Mouse (Mus musculus): ENCODE results near the gene Ccdc137. TPM values are rescaled to one million over a fixed set of nuclear protein-coding genes. Genes with fewer than 3 reads are reported as not detected.

Gene Ccdc137
- polyA plus RNA-seq (2014; fragmentation: Illumina TruSeq; extraction: RNeasy Lipid Tissue Mini Kit (QIAGEN cat#74804); ENCODE audit: low read depth, low replicate concordance): 13.4 TPM

DNA sequence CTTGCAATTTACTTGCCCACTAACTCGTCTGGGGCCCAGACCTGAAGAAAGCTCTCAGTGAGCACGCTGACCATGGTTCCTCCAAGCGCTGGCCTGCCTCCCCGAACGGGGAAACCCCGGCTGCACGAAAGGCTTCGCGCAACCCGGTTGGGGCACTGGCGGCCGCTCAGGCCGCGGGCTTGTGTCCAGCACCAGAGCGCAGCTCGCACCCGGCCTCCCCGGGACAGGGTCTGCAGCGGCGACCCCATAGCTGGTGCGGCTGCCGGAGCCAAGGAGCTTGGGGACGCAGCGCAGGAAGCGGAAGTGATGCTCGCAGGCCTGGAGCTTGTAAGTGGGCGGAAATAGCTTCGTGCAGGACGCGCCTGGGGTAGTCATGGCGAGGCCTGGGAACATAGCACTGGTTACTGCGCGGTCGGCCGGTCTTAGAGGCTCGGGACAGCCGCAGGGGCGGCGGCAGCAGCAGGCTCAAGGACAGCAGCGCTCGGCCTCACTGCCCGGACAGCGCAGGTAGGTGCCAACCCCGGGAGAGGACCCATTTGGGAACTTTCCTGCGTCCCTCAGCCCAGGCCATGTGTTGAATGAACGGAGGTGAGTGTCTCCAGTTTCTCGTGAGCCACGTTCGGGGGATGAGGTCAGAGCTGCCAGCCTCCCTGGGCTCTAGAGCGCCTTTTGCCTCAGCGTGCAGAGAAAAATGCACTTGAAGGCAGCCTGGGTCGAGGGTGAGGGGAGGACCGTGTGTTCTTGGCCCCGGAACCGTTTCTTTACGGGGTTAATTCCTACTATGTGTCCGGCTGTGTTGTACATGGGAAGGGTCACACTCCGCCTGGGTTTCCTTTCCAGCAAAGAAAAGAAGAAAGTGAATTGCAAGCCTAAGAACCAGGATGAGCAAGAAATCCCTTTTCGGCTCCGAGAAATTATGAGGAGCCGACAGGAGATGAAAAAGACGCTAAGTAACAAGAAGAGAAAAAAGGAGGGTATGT, at the start of gene Ccdc137, which contains the start of gene Oxld1:
TSS of gene Ccdc137 (plus strand) at position 344 of the 980 bp plus-strand sequence.
TSS of gene Oxld1 (minus strand) at position 297 of the 980 bp plus-strand sequence.

GRCm38 (mm10) chr11:120437152-120437856, 20.6 kb upstream of the Ccdc137 start, which contains the start of gene Nploc4:
Gene Nploc4 (minus strand): TSS chr11:120437708.

DNA sequence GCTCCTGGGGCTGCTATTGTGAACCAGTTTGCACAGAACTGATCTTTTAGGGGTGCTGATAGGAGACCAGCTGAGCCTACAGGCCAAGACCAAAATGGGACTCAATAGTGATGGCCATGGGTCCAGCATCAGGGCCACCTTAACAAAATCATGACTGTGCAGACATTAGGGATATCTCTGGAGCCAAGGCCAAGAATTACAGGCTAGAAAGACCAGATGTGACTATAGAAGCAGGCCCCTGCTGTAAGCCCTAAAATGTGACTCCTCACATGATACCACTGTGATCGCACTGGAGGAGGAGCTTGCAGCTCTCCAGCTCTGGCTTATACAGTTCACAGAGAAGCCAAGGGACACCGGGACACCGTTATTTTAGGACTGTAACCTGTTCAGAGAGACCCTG, 15.6 kb upstream of the Ccdc137 start, which contains the start of gene Tspan10:
TSS of gene Tspan10 (plus strand) at position 301 of the 400 bp plus-strand sequence.

DNA sequence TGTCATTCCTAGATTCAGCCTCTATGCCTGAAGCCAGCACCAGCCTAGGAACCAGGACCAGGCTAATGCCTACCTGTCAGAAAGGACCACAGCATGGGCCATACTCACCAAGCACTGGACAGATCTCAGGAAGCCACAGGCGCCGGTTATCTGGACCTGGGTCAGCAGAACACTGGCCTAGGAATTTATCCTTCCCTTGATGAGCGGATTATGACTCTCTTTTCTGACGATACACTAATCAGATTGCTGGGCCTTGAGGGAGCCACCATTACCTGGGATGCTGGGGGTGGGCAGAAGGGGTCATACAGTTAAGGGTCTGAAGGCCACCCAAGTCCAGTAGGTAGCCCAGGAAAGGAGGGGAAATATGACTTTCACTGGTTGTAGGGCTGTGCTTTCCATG, 4.6 kb upstream of the Ccdc137 start, which contains the start of gene Pde6g:
TSS of gene Pde6g (minus strand) at position 195 of the 400 bp plus-strand sequence.

GRCm38 (mm10) chr11:120467051-120467735, 9.3 kb downstream of the Ccdc137 start, which contains the start of gene Arl16:
Gene Arl16 (minus strand): TSS chr11:120467607.

DNA sequence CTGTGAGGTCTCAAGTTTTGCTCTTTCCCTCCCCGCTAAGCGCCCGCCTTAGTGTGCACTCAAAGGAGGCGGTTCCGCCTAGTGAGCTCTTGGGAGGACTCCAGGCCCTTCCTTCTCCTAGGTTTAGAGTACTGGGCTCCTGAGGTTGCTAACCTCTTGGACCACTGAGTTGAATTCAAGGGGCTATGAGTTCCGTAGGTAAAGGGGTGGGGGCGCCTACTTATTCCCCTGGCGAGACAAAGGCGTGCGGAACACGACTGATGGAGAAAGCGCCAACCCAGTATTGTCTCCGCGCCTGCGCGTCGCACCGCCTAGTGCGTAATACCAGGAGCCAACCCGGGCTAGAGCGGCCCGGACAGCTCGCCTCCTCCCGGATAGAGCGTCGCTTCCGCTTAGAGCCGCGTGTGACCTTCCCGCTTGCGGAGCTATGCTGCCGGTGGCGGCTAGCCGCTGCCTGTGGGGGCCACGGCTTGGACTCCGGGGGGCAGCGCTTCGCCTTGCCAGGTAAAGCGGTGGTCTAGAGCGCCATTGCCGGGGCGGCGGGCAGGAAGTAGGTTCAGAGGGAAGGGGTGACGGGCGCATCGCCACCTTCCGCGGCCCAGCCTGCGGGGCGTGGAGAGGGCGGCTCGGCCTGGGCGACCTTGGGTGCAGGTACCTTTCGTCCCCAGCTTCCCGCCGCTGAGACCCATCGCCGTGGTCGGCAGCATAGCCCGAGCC, 26.5 kb downstream of the Ccdc137 start, which contains the start of gene Mrpl12:
TSS of gene Mrpl12 (plus strand) at position 349 of the 717 bp plus-strand sequence.

GRCm38 (mm10) chr11:120491317-120492023, 33.6 kb downstream of the Ccdc137 start, which contains the start of gene Slc25a10:
Gene Slc25a10 (plus strand): TSS chr11:120491840.

Other genes with a start within 250 kb of the Ccdc137 start
- 1.7 TPM for gene Bahcc1, start 225.2 kb upstream of the Ccdc137 start, polyA plus RNA-seq (2014; fragmentation: Illumina TruSeq; extraction: RNeasy Lipid Tissue Mini Kit (QIAGEN cat#74804); ENCODE audit: low read depth, low replicate concordance)
- 383 TPM for gene Actg1, start 109.6 kb upstream of the Ccdc137 start, polyA plus RNA-seq (2014; fragmentation: Illumina TruSeq; extraction: RNeasy Lipid Tissue Mini Kit (QIAGEN cat#74804); ENCODE audit: low read depth, low replicate concordance)
- gene Fscn2, start 96.6 kb upstream of the Ccdc137 start, polyA plus RNA-seq (2014; fragmentation: Illumina TruSeq; extraction: RNeasy Lipid Tissue Mini Kit (QIAGEN cat#74804); ENCODE audit: low read depth, low replicate concordance): not detected
- 0.29 TPM for gene Faap100, start 79.4 kb upstream of the Ccdc137 start, polyA plus RNA-seq (2014; fragmentation: Illumina TruSeq; extraction: RNeasy Lipid Tissue Mini Kit (QIAGEN cat#74804); ENCODE audit: low read depth, low replicate concordance)
- 29.9 TPM for gene Nploc4, start 20.4 kb upstream of the Ccdc137 start, polyA plus RNA-seq (2014; fragmentation: Illumina TruSeq; extraction: RNeasy Lipid Tissue Mini Kit (QIAGEN cat#74804); ENCODE audit: low read depth, low replicate concordance)
- gene Tspan10, start 15.5 kb upstream of the Ccdc137 start, polyA plus RNA-seq (2014; fragmentation: Illumina TruSeq; extraction: RNeasy Lipid Tissue Mini Kit (QIAGEN cat#74804); ENCODE audit: low read depth, low replicate concordance): not detected
- gene Pde6g, start 4.6 kb upstream of the Ccdc137 start, polyA plus RNA-seq (2014; fragmentation: Illumina TruSeq; extraction: RNeasy Lipid Tissue Mini Kit (QIAGEN cat#74804); ENCODE audit: low read depth, low replicate concordance): not detected
- gene Oxld1, start within 50 bp of the Ccdc137 start, polyA plus RNA-seq (2014; fragmentation: Illumina TruSeq; extraction: RNeasy Lipid Tissue Mini Kit (QIAGEN cat#74804); ENCODE audit: low read depth, low replicate concordance): 1.4 TPM
- 16.2 TPM for gene Arl16, start 9.5 kb downstream of the Ccdc137 start, polyA plus RNA-seq (2014; fragmentation: Illumina TruSeq; extraction: RNeasy Lipid Tissue Mini Kit (QIAGEN cat#74804); ENCODE audit: low read depth, low replicate concordance)
- gene Mrpl12, start 26.5 kb downstream of the Ccdc137 start, polyA plus RNA-seq (2014; fragmentation: Illumina TruSeq; extraction: RNeasy Lipid Tissue Mini Kit (QIAGEN cat#74804); ENCODE audit: low read depth, low replicate concordance): 2.4 TPM
- gene Slc25a10, start 33.7 kb downstream of the Ccdc137 start, polyA plus RNA-seq (2014; fragmentation: Illumina TruSeq; extraction: RNeasy Lipid Tissue Mini Kit (QIAGEN cat#74804); ENCODE audit: low read depth, low replicate concordance): 2.2 TPM
- not detected for gene Gcgr, start 72.6 kb downstream of the Ccdc137 start, polyA plus RNA-seq (2014; fragmentation: Illumina TruSeq; extraction: RNeasy Lipid Tissue Mini Kit (QIAGEN cat#74804); ENCODE audit: low read depth, low replicate concordance)
- 1.0 TPM for gene Mcrip1, start 91.6 kb downstream of the Ccdc137 start, polyA plus RNA-seq (2014; fragmentation: Illumina TruSeq; extraction: RNeasy Lipid Tissue Mini Kit (QIAGEN cat#74804); ENCODE audit: low read depth, low replicate concordance)
- gene Ppp1r27, start 93.0 kb downstream of the Ccdc137 start, polyA plus RNA-seq (2014; fragmentation: Illumina TruSeq; extraction: RNeasy Lipid Tissue Mini Kit (QIAGEN cat#74804); ENCODE audit: low read depth, low replicate concordance): not detected
- 183 TPM for gene P4hb, start 115.1 kb downstream of the Ccdc137 start, polyA plus RNA-seq (2014; fragmentation: Illumina TruSeq; extraction: RNeasy Lipid Tissue Mini Kit (QIAGEN cat#74804); ENCODE audit: low read depth, low replicate concordance)
- gene Arhgdia, start 123.5 kb downstream of the Ccdc137 start, polyA plus RNA-seq (2014; fragmentation: Illumina TruSeq; extraction: RNeasy Lipid Tissue Mini Kit (QIAGEN cat#74804); ENCODE audit: low read depth, low replicate concordance): 32.9 TPM
- 20.8 TPM for gene Alyref, start 140.2 kb downstream of the Ccdc137 start, polyA plus RNA-seq (2014; fragmentation: Illumina TruSeq; extraction: RNeasy Lipid Tissue Mini Kit (QIAGEN cat#74804); ENCODE audit: low read depth, low replicate concordance)
- gene Anapc11, start 140.3 kb downstream of the Ccdc137 start, polyA plus RNA-seq (2014; fragmentation: Illumina TruSeq; extraction: RNeasy Lipid Tissue Mini Kit (QIAGEN cat#74804); ENCODE audit: low read depth, low replicate concordance): 10.3 TPM
- gene Npb, start 150.4 kb downstream of the Ccdc137 start, polyA plus RNA-seq (2014; fragmentation: Illumina TruSeq; extraction: RNeasy Lipid Tissue Mini Kit (QIAGEN cat#74804); ENCODE audit: low read depth, low replicate concordance): not detected
- gene Pcyt2, start 159.8 kb downstream of the Ccdc137 start, polyA plus RNA-seq (2014; fragmentation: Illumina TruSeq; extraction: RNeasy Lipid Tissue Mini Kit (QIAGEN cat#74804); ENCODE audit: low read depth, low replicate concordance): 14.4 TPM
- gene Sirt7, start 167.1 kb downstream of the Ccdc137 start, polyA plus RNA-seq (2014; fragmentation: Illumina TruSeq; extraction: RNeasy Lipid Tissue Mini Kit (QIAGEN cat#74804); ENCODE audit: low read depth, low replicate concordance): 7.9 TPM
- 17.5 TPM for gene Mafg, start 175.5 kb downstream of the Ccdc137 start, polyA plus RNA-seq (2014; fragmentation: Illumina TruSeq; extraction: RNeasy Lipid Tissue Mini Kit (QIAGEN cat#74804); ENCODE audit: low read depth, low replicate concordance)
- gene Pycr1, start 185.7 kb downstream of the Ccdc137 start, polyA plus RNA-seq (2014; fragmentation: Illumina TruSeq; extraction: RNeasy Lipid Tissue Mini Kit (QIAGEN cat#74804); ENCODE audit: low read depth, low replicate concordance): 0.52 TPM
- not detected for gene Myadml2, start 190.0 kb downstream of the Ccdc137 start, polyA plus RNA-seq (2014; fragmentation: Illumina TruSeq; extraction: RNeasy Lipid Tissue Mini Kit (QIAGEN cat#74804); ENCODE audit: low read depth, low replicate concordance)
- gene Notum, start 203.1 kb downstream of the Ccdc137 start, polyA plus RNA-seq (2014; fragmentation: Illumina TruSeq; extraction: RNeasy Lipid Tissue Mini Kit (QIAGEN cat#74804); ENCODE audit: low read depth, low replicate concordance): not detected
- 2.4 TPM for gene Aspscr1, start 214.9 kb downstream of the Ccdc137 start, polyA plus RNA-seq (2014; fragmentation: Illumina TruSeq; extraction: RNeasy Lipid Tissue Mini Kit (QIAGEN cat#74804); ENCODE audit: low read depth, low replicate concordance)

Data from adrenal gland, adult 10 weeks (tissue).